Mouse (Mus musculus) kidney, postnatal 4 days (tissue): ENCODE data around the gene Tpsab1.

ENCODE experiments used
- DNase-seq, 2 experiments: peaks; one replicate each; pipeline ENCODE4 v3.0.0; 2021; ENCODE audit warnings: mixed read lengths in 2 of 2

The Tpsab1 gene

GRCm38 (mm10) chr17:25345462-25345861 lies at the start of gene Tpsab1:
Tpsab1 (minus strand) TSS chr17:25345562.
- DNase-seq, result no peak

- DNase-seq, result no peak
Observed at GRCm38 (mm10) chr17:25394526-25394925, 49.2 kb upstream of the Tpsab1 start.

GRCm38 (mm10) chr17:25374011-25374410 lies 28.6 kb upstream of the Tpsab1 start:
- peak; percentile 70 to 81 for DNase-seq

- no peak for DNase-seq
Observed at GRCm38 (mm10) chr17:25372491-25372890, 27.1 kb upstream of the Tpsab1 start.

- no peak for DNase-seq
Observed at GRCm38 (mm10) chr17:25368973-25369372, 23.6 kb upstream of the Tpsab1 start, which contains the start of gene Tpsg1. Tpsg1 (plus strand) TSS chr17:25369273.

- DNase-seq, result no peak
Observed at GRCm38 (mm10) chr17:25366005-25366404, 20.6 kb upstream of the Tpsab1 start, which contains the start of gene Tpsb2. Tpsb2 (plus strand) TSS chr17:25366305.

- DNase-seq, result peak; percentile 72 to 74
Observed at GRCm38 (mm10) chr17:25363726-25364125, 18.4 kb upstream of the Tpsab1 start.

GRCm38 (mm10) chr17:25361291-25361690 lies 15.9 kb upstream of the Tpsab1 start:
- DNase-seq, result no peak

- DNase-seq, result peak; percentile 18 to 53
Observed at GRCm38 (mm10) chr17:25341490-25341889, 3.9 kb downstream of the Tpsab1 start.

GRCm38 (mm10) chr17:25340003-25340402 lies 5.4 kb downstream of the Tpsab1 start:
- DNase-seq, result no peak

- peak in 1 of 2 experiments; percentile 51 for DNase-seq
Observed at GRCm38 (mm10) chr17:25338218-25338617, 7.1 kb downstream of the Tpsab1 start.

- peak; percentile 83 to 84 for DNase-seq
Observed at GRCm38 (mm10) chr17:25333943-25334342, 11.4 kb downstream of the Tpsab1 start.

- no peak for DNase-seq
Observed at GRCm38 (mm10) chr17:25332321-25332720, 13.0 kb downstream of the Tpsab1 start.

GRCm38 (mm10) chr17:25322930-25323329 lies 22.4 kb downstream of the Tpsab1 start:
- DNase-seq, result no peak

- DNase-seq, result no peak
Observed at GRCm38 (mm10) chr17:25320819-25321218, 24.5 kb downstream of the Tpsab1 start.

- DNase-seq, result no peak
Observed at GRCm38 (mm10) chr17:25318354-25318753, 27.0 kb downstream of the Tpsab1 start, which contains the start of gene Prss29. Prss29 (plus strand) TSS chr17:25318654.

- DNase-seq, result no peak
Observed at GRCm38 (mm10) chr17:25308346-25308745, 37.0 kb downstream of the Tpsab1 start, which contains the start of gene Prss28. Prss28 (plus strand) TSS chr17:25308646.

GRCm38 (mm10) chr17:25298094-25298493 lies 47.3 kb downstream of the Tpsab1 start, which contains the start of gene Prss34:
Prss34 (plus strand) TSS chr17:25298394.
- DNase-seq, result no peak

GRCm38 (mm10) chr17:25294111-25294510 lies 51.3 kb downstream of the Tpsab1 start:
- DNase-seq, result no peak

- DNase-seq, result no peak
Observed at GRCm38 (mm10) chr17:25293495-25293894, 51.9 kb downstream of the Tpsab1 start.
